Mouse (Mus musculus): Measurements from ENCODE around the gene Rpia. TPM values are rescaled to one million over a fixed set of nuclear protein-coding genes. Genes with fewer than 3 reads are reported as not detected.

The Rpia gene
- polyA plus RNA-seq, 1 experiment from 2014 or later = 6.4 TPM

- ATAC-seq = no peak
- Histone ChIP-seq H3K27me3 (replicated peaks; ENCODE audit: control insufficient read depth, insufficient read depth, low read length) (no peaks in the 10 kb centered on the region; the same call in 1 of the 2 replicates), H3K27ac (ENCODE audit: low read depth, low read length) (no peak overlapping the region), H3K4me3 (ENCODE audit: low read depth, low read length) (no peak overlapping the region), H3K9me3 (ENCODE audit: control insufficient read depth) (no peaks in the 10 kb centered on the region), H3K36me3 (ENCODE audit: control insufficient read depth, insufficient read depth) (no peaks in the 10 kb centered on the region), H3K4me2 (replicated peaks; ENCODE audit: low read depth) (no peak overlapping the region), H3K9ac (ENCODE audit: low read depth, low read length) (no peak overlapping the region), H3K4me1 (replicated peaks; ENCODE audit: control insufficient read depth, insufficient read depth, low read length) (no peaks in the 10 kb centered on the region)
- 71% methylated on average over 1 of the region's 1 CpGs for WGBS
- no peak for TF ChIP-seq CTCF (IDR thresholded peaks at IDR 0.05; ENCODE audit: low read depth)
Measured at GRCm38 (mm10) chr6:70806514-70806912, 14.5 kb upstream of the Rpia start.

GRCm38 (mm10) chr6:70805820-70806513 lies 13.9 kb upstream of the Rpia start:
- Histone ChIP-seq H3K9ac (ENCODE audit: low read depth, low read length) (no peak overlapping the region), H3K27ac (ENCODE audit: low read depth, low read length) (no peak overlapping the region)
- WGBS = 17% methylated on average over 13 of the region's 13 CpGs

GRCm38 (mm10) chr6:70805267-70805666 lies 13.2 kb upstream of the Rpia start:
- Histone ChIP-seq H3K27me3 (replicated peaks; ENCODE audit: control insufficient read depth, insufficient read depth, low read length) (no peaks in the 10 kb centered on the region; the same call in 1 of the 2 replicates), H3K4me2 (replicated peaks; ENCODE audit: low read depth) (peak overlapping the region; percentile 51), H3K9me3 (ENCODE audit: control insufficient read depth) (no peaks in the 10 kb centered on the region), H3K36me3 (ENCODE audit: control insufficient read depth, insufficient read depth) (no peaks in the 10 kb centered on the region), H3K4me3 (ENCODE audit: low read depth, low read length) (0 out of 2 replicates have a peak overlapping the region, but pooled peaks have one; percentile 2), H3K9ac (ENCODE audit: low read depth, low read length) (no peak overlapping the region), H3K27ac (ENCODE audit: low read depth, low read length) (no peak overlapping the region), H3K4me1 (replicated peaks; ENCODE audit: control insufficient read depth, insufficient read depth, low read length) (no peaks in the 10 kb centered on the region)
- 14% methylated on average over 7 of the region's 7 CpGs for WGBS
- peak; percentile 71 for TF ChIP-seq CTCF (IDR thresholded peaks at IDR 0.05; ENCODE audit: low read depth)
- peak; percentile 59 for ATAC-seq

More at GRCm38 (mm10) chr6:70805820-70806513, 13.9 kb upstream of the Rpia start:
- peak; percentile 87 for TF ChIP-seq CTCF (IDR thresholded peaks at IDR 0.05; ENCODE audit: low read depth)
- H3K4me1 ChIP-seq (replicated peaks; ENCODE audit: control insufficient read depth, insufficient read depth, low read length) = no peaks in the 10 kb centered on the region
- H3K4me3 ChIP-seq (ENCODE audit: low read depth, low read length) = peak overlapping the region; percentile 2; the same call in 1 of the 2 replicates
- peak; percentile 68 for ATAC-seq
- no peaks in the 10 kb centered on the region; the same call in 1 of the 2 replicates for H3K27me3 ChIP-seq (replicated peaks; ENCODE audit: control insufficient read depth, insufficient read depth, low read length)
- H3K9me3 ChIP-seq (ENCODE audit: control insufficient read depth) = no peaks in the 10 kb centered on the region
- no peaks in the 10 kb centered on the region for H3K36me3 ChIP-seq (ENCODE audit: control insufficient read depth, insufficient read depth)
- peak overlapping the region; percentile 51 for H3K4me2 ChIP-seq (replicated peaks; ENCODE audit: low read depth)

GRCm38 (mm10) chr6:70804632-70805031 lies 12.6 kb upstream of the Rpia start:
- Histone ChIP-seq H3K27ac (ENCODE audit: low read depth, low read length) (no peak overlapping the region), H3K9ac (ENCODE audit: low read depth, low read length) (no peak overlapping the region), H3K4me1 (replicated peaks; ENCODE audit: control insufficient read depth, insufficient read depth, low read length) (no peaks in the 10 kb centered on the region), H3K4me2 (replicated peaks; ENCODE audit: low read depth) (peak overlapping the region; percentile 51), H3K36me3 (ENCODE audit: control insufficient read depth, insufficient read depth) (no peaks in the 10 kb centered on the region), H3K4me3 (ENCODE audit: low read depth, low read length) (no peak overlapping the region), H3K9me3 (ENCODE audit: control insufficient read depth) (no peaks in the 10 kb centered on the region), H3K27me3 (replicated peaks; ENCODE audit: control insufficient read depth, insufficient read depth, low read length) (no peaks in the 10 kb centered on the region; the same call in 1 of the 2 replicates)
- 29% methylated on average over 3 of the region's 3 CpGs for WGBS
- ATAC-seq = 0 out of 2 replicates have a peak, but pooled peaks have one; percentile 20
- TF ChIP-seq CTCF (IDR thresholded peaks at IDR 0.05; ENCODE audit: low read depth) = peak; percentile 82

- 0 out of 2 replicates have a peak, but pooled peaks cover 2% of the 10 kb centered on the region for H3K4me1 ChIP-seq (replicated peaks; ENCODE audit: control insufficient read depth, insufficient read depth, low read length)
- H3K27ac ChIP-seq (ENCODE audit: low read depth, low read length) = no peak overlapping the region
- peak; percentile 89 for TF ChIP-seq CTCF (IDR thresholded peaks at IDR 0.05; ENCODE audit: low read depth)
- WGBS = 17% methylated on average over 9 of the region's 9 CpGs
- no peaks in the 10 kb centered on the region for H3K36me3 ChIP-seq (ENCODE audit: control insufficient read depth, insufficient read depth)
- H3K4me2 ChIP-seq (replicated peaks; ENCODE audit: low read depth) = 0 out of 2 replicates have a peak overlapping the region, but pooled peaks have one; percentile 7
- no peaks in the 10 kb centered on the region; the same call in 1 of the 2 replicates for H3K27me3 ChIP-seq (replicated peaks; ENCODE audit: control insufficient read depth, insufficient read depth, low read length)
- no peak overlapping the region for H3K9ac ChIP-seq (ENCODE audit: low read depth, low read length)
- peak; percentile 77 for ATAC-seq
- no peaks in the 10 kb centered on the region for H3K9me3 ChIP-seq (ENCODE audit: control insufficient read depth)
- no peak overlapping the region for H3K4me3 ChIP-seq (ENCODE audit: low read depth, low read length)
Measured at GRCm38 (mm10) chr6:70797581-70798251, 5.7 kb upstream of the Rpia start.

- H3K9me3 ChIP-seq (ENCODE audit: control insufficient read depth) = no peaks in the 10 kb centered on the region
- no peak overlapping the region for H3K4me3 ChIP-seq (ENCODE audit: low read depth, low read length)
- no peak for TF ChIP-seq CTCF (IDR thresholded peaks at IDR 0.05; ENCODE audit: low read depth)
- H3K27ac ChIP-seq (ENCODE audit: low read depth, low read length) = no peak overlapping the region
- H3K4me2 ChIP-seq (replicated peaks; ENCODE audit: low read depth) = no peak overlapping the region
- 0 out of 2 replicates have a peak, but pooled peaks cover 4% of the 10 kb centered on the region for H3K4me1 ChIP-seq (replicated peaks; ENCODE audit: control insufficient read depth, insufficient read depth, low read length)
- no peaks in the 10 kb centered on the region for H3K36me3 ChIP-seq (ENCODE audit: control insufficient read depth, insufficient read depth)
- ATAC-seq = no peak
- no peaks in the 10 kb centered on the region; the same call in 1 of the 2 replicates for H3K27me3 ChIP-seq (replicated peaks; ENCODE audit: control insufficient read depth, insufficient read depth, low read length)
- WGBS = 74% methylated on average over 6 of the region's 6 CpGs
- H3K9ac ChIP-seq (ENCODE audit: low read depth, low read length) = no peak overlapping the region
Measured at GRCm38 (mm10) chr6:70796940-70797339, 4.9 kb upstream of the Rpia start.
